16 mouse cellular contexts compared by ENCODE assay signal in genomic region chr4:92502010-92502409, GRCm38 (mm10).
"Had no signal": no experiment of that assay in that cellular context is flagged by ENCODE, and none has a peak within 500 bp of the region (broad histone marks: within the 10 kb centered on the region; RNA-seq: fewer than 3 reads in every experiment).

No protein-coding gene starts in this region.

- H3K4me3 ChIP-seq: neural tube, embryonic 12.5 days; neural tube, embryonic 13.5 days; neural tube, embryonic 15.5 days; stomach, embryonic 15.5 days had no signal

- DNase-seq: retina, postnatal 1 day; right cerebral cortex, adult 18-20 months; right cerebral cortex, postnatal 14 days; right cerebral cortex, postnatal 25 days; right cerebral cortex, postnatal 4 days; spleen, adult 18-20 months; thymus, adult 18-20 months; thymus, postnatal 14 days; thymus, postnatal 25 days; thymus, postnatal 36 days; thymus, postnatal 4 days had no signal

- H3K9ac ChIP-seq: neural tube, embryonic 12.5 days; neural tube, embryonic 13.5 days; neural tube, embryonic 15.5 days; stomach, embryonic 15.5 days had no signal

- H3K27ac ChIP-seq: neural tube, embryonic 12.5 days; neural tube, embryonic 13.5 days; neural tube, embryonic 15.5 days; stomach, embryonic 15.5 days; stomach, postnatal 0 days had no signal

- H3K9me3 ChIP-seq: neural tube, embryonic 12.5 days; neural tube, embryonic 13.5 days; neural tube, embryonic 15.5 days; stomach, embryonic 15.5 days had no signal

- H3K27me3 ChIP-seq: neural tube, embryonic 12.5 days; neural tube, embryonic 13.5 days; neural tube, embryonic 15.5 days; stomach, embryonic 15.5 days had no signal

- H3K4me1 ChIP-seq: neural tube, embryonic 12.5 days; neural tube, embryonic 13.5 days; neural tube, embryonic 15.5 days; stomach, embryonic 15.5 days had no signal

- H3K36me3 ChIP-seq: neural tube, embryonic 12.5 days; neural tube, embryonic 13.5 days; neural tube, embryonic 15.5 days; stomach, embryonic 15.5 days had no signal
